Comparison of ENCODE assay signal across 8 mouse cellular contexts in genomic region chr11:61266551-61267533, GRCm38 (mm10). TPM values are rescaled to one million over a fixed set of nuclear protein-coding genes. Genes with fewer than 3 reads are reported as not detected.
DNase-seq lines count a peak whose midpoint lies in the region; ATAC-seq lines count a peak whose summit lies in the region.

Gene Aldh3a2, minus strand, starts transcription at chr11:61267464.

- H3K9ac ChIP-seq in hindbrain, embryonic 12.5 days: peak within 1 kb of the TSS; percentile 84

- H3K9me3 ChIP-seq in hindbrain, embryonic 12.5 days (replicated peaks): no peaks in the 10 kb centered on the region

- peaks cover 5% of the 10 kb centered on the region; the same call in 1 of the 2 replicates for H3K27me3 ChIP-seq in hindbrain, embryonic 12.5 days

- H3K4me1 ChIP-seq in hindbrain, embryonic 12.5 days: peaks cover 5% of the 10 kb centered on the region; the same call in 1 of the 2 replicates

- peak within 1 kb of the TSS; percentile 94 for H3K27ac ChIP-seq in hindbrain, embryonic 12.5 days

- peak within 1 kb of the TSS; percentile 70 for H3K4me3 ChIP-seq in hindbrain, embryonic 12.5 days

- peaks cover 9% of the 10 kb centered on the region for H3K36me3 ChIP-seq in hindbrain, embryonic 12.5 days

- peak within 1 kb of the TSS; percentile 72 for H3K4me2 ChIP-seq in hindbrain, embryonic 12.5 days (replicated peaks)

- ATAC-seq in hindbrain, embryonic 12.5 days (ENCODE audit: low FRiP score): peak; percentile 100

- 1% methylated on average over 54 of the region's 58 CpGs for WGBS in hindbrain, embryonic 12.5 days

- DNase-seq in Muller cell, postnatal 12 days (ENCODE audit: inconsistent ontology term): peak; percentile 97
- DNase-seq in cerebellum, adult 9-11 months: peak; percentile 97
- peak; percentile 89 to 93 for DNase-seq in frontal cortex, postnatal 10 days (ENCODE audit: low spot score in 2 of 2)
- DNase-seq in layer of hippocampus, postnatal 14 days (ENCODE audit: low spot score in 2 of 2): peak; percentile 89 to 94
- peak; percentile 97 for DNase-seq in lung, postnatal 14 days
- DNase-seq in retina, adult 2 months (ENCODE audit: low read depth, low spot score): peak; percentile 85
- DNase-seq in thymus, postnatal 36 days: peak; percentile 96

RNA-seq across cellular contexts. Expression of gene Aldh3a2, which starts in this region (rescaled TPM):
- polyA plus RNA-seq in hindbrain, embryonic 12.5 days (2016; fragmentation: Nextera tagmentation; extraction: Ambion mirVana): 23.7 and 25.9 TPM in 2 replicates
- 10 to 100 TPM; 54.5 to 57.5 TPM for total RNA-seq in layer of hippocampus, postnatal 14 days (2021)

Comparison
In these comparisons a context has a peak if more than half of its experiments do, and no peak if none do; other contexts are left out.
1. Peak in every context shown above with its lines: DNase-seq, ATAC-seq, H3K4me3 ChIP-seq and H3K27ac ChIP-seq.